Mouse (Mus musculus): ENCODE data around the gene Cpa5. TPM values are rescaled to one million over a fixed set of nuclear protein-coding genes. Genes with fewer than 3 reads are reported as not detected.
A peak's percentile ranks its signal among the peaks of the same experiment; 100 is the strongest.

The Cpa5 gene
- total RNA-seq, 2 experiments from 2014 or later, result not detected

- no peak for DNase-seq (ENCODE audit: low spot score in 2 of 2)
These were observed 9.8 kb upstream of the Cpa5 start for GRCm38 (mm10) chr6:30600995-30601394.

DNA sequence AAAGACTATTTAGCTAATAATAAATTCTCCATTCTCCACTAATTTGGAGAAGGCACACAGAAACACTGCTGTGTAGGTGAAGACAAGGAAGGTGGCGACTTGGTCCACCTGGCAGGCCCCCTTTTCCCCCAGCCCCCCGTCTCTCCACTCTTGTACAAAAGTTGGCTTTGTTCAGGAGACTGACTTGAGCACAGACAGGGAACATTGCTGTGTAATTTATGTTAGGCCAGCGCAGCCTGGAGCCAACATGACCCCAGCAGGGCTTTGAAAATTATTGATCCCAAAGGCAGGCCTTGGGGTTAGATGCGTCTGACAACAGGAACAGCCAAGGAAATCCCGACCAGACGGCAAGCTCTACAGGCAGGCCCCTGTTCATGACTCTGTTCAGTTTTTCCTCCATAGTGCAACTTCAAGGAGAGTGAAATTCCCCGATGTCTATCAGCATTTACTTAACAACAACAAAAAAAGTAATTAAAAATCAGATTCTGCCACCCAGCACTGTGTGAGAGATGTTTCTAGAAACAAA lies 6.4 kb upstream of the Cpa5 start:
- DNase-seq (ENCODE audit: low spot score in 2 of 2), result no peak

DNA sequence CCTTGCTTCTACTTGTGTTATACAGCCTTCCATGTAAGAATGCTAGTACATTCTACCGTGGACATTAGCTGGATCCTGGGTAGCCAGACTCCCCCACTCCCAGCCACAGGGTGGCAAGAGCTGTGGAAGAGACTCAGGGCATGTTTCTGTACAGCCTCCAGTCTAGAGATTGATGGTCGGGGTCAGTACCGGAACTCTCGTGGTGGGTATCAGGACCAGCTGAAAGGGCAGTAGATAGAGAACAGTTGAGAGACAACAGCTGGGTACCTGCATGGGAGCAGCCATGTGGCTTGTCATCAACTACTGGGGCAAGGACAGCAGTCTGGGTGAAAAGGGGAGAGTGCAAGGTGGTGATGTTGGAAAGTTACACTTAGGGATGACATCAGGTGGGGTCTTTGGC lies 5.7 kb upstream of the Cpa5 start:
- DNase-seq (ENCODE audit: low spot score in 2 of 2), result no peak

DNA sequence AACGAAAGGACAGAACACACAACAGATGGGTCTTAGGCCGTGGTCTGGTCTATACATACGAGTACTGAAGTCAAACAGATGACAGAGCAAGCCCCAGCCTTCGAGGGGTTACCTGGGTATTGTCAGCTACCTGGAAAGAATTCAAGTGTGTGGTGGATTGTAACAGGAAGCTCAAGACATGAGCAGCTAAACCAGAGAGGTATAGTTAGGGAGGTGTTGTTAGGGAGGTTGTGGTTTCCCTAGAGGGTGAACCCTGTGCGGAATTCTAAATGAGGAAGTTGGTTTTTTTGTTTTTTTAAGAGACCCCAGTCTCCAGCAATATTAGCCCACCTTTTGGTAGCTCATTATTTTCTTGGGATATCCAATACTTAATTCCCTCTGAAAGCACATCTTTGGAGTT lies 5.1 kb upstream of the Cpa5 start:
- DNase-seq (ENCODE audit: low spot score in 2 of 2), result no peak

DNA sequence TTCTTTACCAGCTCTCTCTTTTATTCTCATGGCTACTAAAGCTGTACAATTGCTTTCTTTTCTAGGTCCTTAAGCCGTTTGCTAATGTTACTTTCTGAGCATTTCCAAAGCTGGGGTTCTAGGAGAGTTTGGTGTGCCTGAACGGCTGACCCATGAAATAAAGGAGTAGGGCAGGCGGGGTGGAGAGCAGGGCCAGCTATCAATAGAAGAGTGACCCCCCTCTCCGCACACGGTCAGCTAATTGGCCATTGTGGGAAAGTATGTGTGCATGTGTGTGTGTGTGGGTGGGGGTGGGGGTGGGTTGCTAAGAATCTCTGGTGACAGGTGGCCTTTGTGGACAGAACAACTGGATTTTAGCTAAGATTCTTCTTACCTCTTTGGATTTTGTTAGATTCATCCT lies 402 bp downstream of the Cpa5 start:
- no peak for DNase-seq (ENCODE audit: low spot score in 2 of 2)

GRCm38 (mm10) chr6:30614251-30614650 lies 3.4 kb downstream of the Cpa5 start:
- no peak for DNase-seq (ENCODE audit: low spot score in 2 of 2)

DNA sequence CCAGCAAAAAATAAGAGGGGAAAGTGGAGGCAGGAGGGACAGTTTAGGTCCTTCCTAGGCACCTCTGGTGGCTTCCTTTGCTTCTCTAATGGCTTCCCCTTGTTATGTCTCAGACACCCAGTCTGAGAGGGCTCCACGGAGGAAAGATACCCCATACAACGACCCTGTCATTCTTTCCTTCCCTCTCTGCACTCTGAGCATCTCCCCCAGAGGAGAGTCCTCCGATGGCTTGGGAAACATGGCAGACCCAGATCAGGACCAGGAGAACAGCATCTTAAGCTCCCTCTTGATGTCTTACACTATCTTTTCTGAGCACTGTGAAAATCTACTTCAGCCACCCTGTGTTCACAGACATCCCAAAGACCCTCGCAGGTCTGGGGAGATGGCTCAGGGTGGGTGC lies 4.9 kb downstream of the Cpa5 start:
- no peak for DNase-seq (ENCODE audit: low spot score in 2 of 2)

- no peak for DNase-seq (ENCODE audit: low spot score in 2 of 2)
These were observed 5.7 kb downstream of the Cpa5 start for GRCm38 (mm10) chr6:30616491-30616941.

DNA sequence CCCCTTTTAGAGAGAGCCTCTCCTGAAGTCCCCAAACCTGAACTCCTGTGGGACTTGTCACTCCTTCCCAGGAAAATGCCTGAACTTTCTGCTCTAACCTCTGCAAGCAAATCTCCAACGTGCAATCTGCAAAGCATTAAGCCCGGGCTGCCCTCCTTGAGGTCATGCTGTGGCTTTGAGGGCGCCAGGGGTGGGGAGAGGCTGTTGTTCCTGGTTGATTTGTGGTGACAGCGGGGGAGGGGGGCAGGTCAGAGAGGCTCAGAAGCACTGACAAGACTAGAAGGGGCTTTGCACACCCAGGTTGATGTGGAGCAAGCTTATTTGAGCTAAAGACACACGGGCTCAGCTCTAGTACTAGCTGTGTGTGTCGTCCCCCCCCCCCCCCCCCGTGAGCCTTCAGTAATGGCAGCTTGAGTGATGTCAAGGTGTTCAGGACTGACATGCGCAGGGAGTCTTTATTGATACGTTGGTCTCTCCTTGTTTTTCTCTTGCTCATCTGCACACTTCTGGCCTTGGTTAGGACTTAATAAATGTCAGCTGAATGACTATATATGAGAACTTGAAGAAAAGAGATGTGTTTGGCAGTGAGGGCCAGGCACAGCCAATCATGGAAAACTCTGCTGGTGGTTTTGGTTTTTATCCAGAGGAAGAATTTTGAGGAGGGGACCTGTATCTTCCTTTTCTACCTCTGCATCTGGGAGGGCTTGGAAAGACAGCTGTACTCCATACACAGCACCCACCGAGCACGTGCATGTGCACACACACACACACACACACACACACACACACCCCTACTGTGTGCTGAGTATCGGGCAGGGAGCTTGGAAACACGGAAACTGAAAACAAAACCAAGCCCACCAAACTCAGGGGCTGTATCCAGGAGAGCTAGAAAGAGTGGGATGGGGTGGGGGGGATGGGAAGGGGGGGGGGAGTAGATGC lies 6.5 kb downstream of the Cpa5 start:
- DNase-seq (ENCODE audit: low spot score in 2 of 2), result no peak

- peak; percentile 66 for DNase-seq (ENCODE audit: low spot score in 2 of 2)
These were observed 7.3 kb downstream of the Cpa5 start for GRCm38 (mm10) chr6:30617959-30618590.

DNA sequence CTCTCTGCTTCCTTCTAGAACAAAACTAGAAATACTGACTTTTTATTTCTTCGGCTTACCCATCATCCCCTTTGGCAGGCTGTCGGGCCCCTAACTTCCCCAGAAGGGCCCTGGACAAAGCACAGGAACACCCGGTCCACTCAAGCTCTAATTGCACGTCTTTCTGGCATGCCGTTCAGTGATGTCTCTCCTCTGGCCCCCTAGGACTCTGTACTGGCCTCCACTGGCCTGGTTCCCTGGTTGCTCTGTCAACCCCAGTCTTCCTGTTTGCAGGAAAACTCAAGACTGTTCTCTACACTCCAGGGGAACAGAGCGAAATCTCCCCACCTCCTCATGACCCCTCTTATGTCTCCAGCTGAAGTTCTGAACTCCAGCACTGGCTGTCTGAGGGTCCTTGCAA lies 7.9 kb downstream of the Cpa5 start:
- no peak for DNase-seq (ENCODE audit: low spot score in 2 of 2)

DNA sequence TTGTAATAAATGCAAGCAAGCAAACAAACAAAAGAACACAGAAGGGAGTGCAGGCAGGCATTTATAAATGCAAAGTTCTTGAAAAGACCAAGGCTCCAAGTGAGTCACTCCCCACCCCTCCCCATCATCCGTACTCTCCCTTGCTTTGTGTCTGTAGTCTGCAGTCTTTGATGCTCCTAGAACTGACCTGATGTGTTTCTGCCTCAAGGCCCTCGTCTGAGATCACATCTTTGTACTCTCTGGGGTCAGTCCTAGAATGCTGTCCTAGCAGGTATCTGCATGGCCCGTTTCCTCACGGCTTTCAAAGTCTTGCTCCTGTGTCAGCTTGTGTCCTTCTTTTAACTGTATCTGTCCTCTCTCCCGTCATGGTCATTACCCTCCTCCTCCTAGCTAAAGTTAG lies 8.8 kb downstream of the Cpa5 start:
- no peak for DNase-seq (ENCODE audit: low spot score in 2 of 2)

DNA sequence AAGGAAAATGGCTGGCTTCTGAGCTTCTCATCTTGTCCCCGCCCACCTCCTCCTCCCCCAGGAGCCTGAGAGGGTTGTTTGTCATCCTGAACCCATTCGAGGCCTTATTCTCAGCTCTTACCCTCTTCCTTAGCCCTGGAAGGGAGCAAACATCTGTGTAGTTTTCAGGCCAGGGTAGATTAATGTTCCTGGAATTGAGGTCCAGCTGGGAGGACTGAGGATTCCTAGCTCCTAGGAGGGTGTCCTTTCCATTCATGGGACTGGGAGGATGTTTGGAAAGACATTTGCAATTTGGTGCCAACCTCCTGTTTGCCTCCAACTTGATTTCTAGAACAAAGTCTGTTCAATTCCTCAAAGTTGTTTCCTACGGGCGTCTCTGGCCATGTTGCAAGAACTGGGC lies 9.8 kb downstream of the Cpa5 start:
- DNase-seq (ENCODE audit: low spot score in 2 of 2), result no peak

GRCm38 (mm10) chr6:30620994-30621393 lies 10.2 kb downstream of the Cpa5 start:
- no peak for DNase-seq (ENCODE audit: low spot score in 2 of 2)

DNA sequence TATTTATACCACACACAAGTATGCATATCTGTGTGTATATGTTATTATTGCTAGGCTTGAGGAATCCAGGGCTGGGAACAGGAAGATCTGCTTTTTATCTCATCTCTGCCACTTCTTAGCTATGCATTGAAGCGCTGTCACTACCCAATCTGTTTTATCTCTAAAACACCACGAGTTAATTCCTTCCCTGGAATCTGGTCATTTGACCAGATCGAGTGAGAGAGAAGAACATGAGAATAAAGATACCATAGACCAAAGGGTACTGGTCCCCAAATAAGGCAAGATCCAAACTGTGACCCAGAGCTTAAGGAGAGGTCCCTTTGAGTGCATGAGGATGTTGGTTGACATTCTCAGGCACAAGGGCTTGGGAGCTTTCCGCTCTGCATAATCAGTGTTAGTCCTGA lies 11.2 kb downstream of the Cpa5 start:
- no peak for DNase-seq (ENCODE audit: low spot score in 2 of 2)

GRCm38 (mm10) chr6:30624763-30625162 lies 14.0 kb downstream of the Cpa5 start:
- no peak for DNase-seq (ENCODE audit: low spot score in 2 of 2)

- peak; percentile 41 to 50 for DNase-seq (ENCODE audit: low spot score in 2 of 2)
These were observed 17.3 kb downstream of the Cpa5 start for GRCm38 (mm10) chr6:30628152-30628551.

GRCm38 (mm10) chr6:30629989-30630388 lies 19.2 kb downstream of the Cpa5 start:
- DNase-seq (ENCODE audit: low spot score in 2 of 2), result no peak

- no peak for DNase-seq (ENCODE audit: low spot score in 2 of 2)
These were observed 24.6 kb downstream of the Cpa5 start for GRCm38 (mm10) chr6:30635361-30635862.

GRCm38 (mm10) chr6:30636186-30636842 lies 25.5 kb downstream of the Cpa5 start:
- no peak for DNase-seq (ENCODE audit: low spot score in 2 of 2)

DNA sequence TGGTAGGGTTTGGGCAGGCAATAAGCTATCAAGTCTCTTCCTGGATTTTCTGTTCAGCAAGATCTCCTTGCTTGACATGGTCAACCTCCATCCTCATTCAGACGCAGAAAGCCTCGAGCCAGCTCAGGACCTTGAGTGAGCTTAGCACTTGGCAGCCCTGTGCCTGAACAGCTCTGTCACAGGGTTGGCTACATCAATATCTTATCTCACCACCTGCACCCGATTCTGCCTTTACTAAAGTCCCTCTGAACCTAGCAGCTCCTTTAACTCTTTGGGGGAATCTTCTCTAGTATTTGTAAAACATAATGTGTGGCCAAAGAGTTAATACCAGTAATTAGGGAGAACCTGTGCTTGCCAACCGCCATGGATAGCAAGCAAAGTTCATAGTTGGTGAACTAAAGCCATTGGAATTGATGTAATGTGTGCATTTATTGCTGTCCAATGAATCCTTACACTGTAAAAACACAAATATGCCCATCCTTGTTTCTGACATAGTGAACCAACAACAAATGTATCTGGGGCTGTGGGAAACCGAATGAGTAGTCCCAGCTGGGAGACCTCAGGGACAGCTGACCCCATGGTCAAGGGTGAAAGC lies 28.0 kb downstream of the Cpa5 start, which contains the start of gene Cpa1:
TSS of gene Cpa1 (plus strand) at position 545 of the 595 bp plus-strand sequence.
- DNase-seq (ENCODE audit: low spot score in 2 of 2), result no peak

Measured in layer of hippocampus, postnatal 10 days (tissue).